Mouse (Mus musculus): ENCODE measurements around the gene Frem2. TPM values are rescaled to one million over a fixed set of nuclear protein-coding genes. Genes with fewer than 3 reads are reported as not detected.

Frem2 gene
- polyA plus RNA-seq, 1 experiment: 1.1 TPM

DNA sequence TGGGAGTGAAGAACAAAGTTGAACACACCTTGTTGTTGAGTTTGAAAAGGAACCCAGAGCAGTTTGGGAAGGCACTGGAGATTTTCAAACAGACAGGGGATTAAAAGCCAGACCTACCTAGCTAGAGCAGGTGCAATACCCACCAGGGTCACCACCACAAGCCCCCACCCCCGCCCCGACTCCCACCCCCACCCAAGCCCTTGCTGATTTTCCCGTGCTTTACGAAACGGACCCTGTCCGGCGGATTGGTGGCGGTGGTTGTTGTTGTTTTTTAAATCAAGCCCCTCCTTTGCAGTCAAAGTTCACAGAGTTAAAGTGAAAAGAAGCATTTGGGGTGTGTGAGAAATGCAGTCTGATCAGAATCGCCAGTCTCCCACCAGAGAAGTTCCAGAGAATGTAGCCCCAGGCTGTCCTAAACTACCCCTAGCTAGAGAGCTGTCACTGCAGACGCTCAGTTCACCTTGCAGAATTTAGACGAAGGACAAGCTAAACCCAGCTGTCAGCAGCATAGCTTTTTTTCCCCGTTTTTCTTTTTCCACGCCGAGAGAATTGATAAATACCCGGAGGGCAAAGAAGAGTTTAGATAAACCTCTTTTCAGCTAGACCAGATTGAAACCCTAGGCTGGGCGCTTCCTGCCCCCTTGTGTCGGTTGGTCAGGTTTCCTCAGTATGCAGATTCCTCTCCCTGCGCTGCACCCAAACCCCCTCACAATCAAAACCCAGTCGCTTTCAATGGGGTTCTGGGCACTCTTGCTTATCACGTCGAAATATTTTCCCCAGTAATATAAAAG lies 784 bp upstream of the Frem2 start:
- peak; percentile 10 for DNase-seq
- H3K4me1 ChIP-seq (ENCODE audit: control insufficient read depth, insufficient read depth, low read length): peaks cover 3% of the 10 kb centered on the region; the same call in 1 of the 2 replicates
- no peak for TF ChIP-seq POLR2A (IDR thresholded peaks at IDR 0.05; ENCODE audit: borderline replicate concordance, extremely low read depth, low read depth, low read length)
- TF ChIP-seq CTCF (IDR thresholded peaks at IDR 0.05; ENCODE audit: insufficient read depth, low read length): peak; percentile 64
- WGBS: 3% methylated on average over 21 of the region's 21 CpGs
- H3K4me3 ChIP-seq (replicated peaks; ENCODE audit: extremely low read depth, low read depth, low read length): peak overlapping the region; percentile 20

DNA sequence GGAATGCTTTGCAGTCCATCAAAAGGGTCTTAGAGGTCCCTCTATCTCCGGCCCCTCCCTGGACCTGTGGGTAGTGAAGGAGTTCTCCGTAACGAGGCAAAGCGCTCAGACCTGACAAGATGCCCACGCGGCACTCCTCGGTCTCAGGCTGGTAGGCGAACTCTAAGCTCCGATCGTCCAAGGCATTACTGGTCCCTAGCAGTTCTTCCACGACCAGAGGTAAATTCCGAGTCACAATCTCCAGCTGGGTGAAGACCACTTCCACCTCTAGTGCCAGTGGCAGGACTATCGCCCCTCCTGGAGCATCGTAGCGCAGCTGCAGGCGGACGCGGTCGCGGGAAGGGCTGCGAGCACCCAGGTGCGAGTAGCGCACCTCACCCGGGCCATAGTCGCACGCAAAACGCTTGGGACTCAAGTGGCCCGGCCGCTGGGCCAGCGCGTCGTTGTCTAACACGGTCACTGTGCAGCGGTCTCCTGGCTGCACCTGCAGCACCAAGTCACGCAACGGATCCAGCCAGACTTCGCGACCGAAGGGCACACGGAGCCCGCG lies 752 bp downstream of the Frem2 start:
- peaks cover 3% of the 10 kb centered on the region; the same call in 1 of the 2 replicates for H3K4me1 ChIP-seq (ENCODE audit: control insufficient read depth, insufficient read depth, low read length)
- peak; percentile 24 for DNase-seq
- TF ChIP-seq POLR2A (IDR thresholded peaks at IDR 0.05; ENCODE audit: borderline replicate concordance, extremely low read depth, low read depth, low read length) (no peak), CTCF (IDR thresholded peaks at IDR 0.05; ENCODE audit: insufficient read depth, low read length) (no peak)
- 2% methylated on average over 42 of the region's 42 CpGs for WGBS
- H3K4me3 ChIP-seq (replicated peaks; ENCODE audit: extremely low read depth, low read depth, low read length): peak overlapping the region; percentile 66

DNA sequence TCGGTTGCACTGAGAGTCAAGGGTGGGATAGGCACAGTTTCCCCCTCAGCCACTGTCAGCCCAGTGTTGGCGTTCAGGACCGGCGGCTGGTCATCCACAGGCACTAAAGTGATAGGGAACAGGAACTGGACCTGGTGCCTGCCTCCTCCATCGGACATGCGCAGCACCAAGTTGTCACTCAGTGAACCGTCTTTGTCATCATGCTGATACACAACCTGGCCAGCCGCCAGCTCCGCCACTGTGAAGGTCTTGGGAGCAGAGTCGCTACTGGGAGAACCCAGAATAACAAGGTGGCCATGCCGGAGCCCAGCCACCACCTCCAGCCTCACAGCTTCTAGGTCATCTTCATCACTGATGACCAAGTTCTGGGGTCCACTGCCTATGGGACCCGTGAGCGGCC lies 1.8 kb downstream of the Frem2 start:
- 86% methylated on average over 13 of the region's 13 CpGs for WGBS
- peaks cover 3% of the 10 kb centered on the region; the same call in 1 of the 2 replicates for H3K4me1 ChIP-seq (ENCODE audit: control insufficient read depth, insufficient read depth, low read length)
- no peak for DNase-seq
- no peak overlapping the region for H3K4me3 ChIP-seq (replicated peaks; ENCODE audit: extremely low read depth, low read depth, low read length)
- TF ChIP-seq POLR2A (IDR thresholded peaks at IDR 0.05; ENCODE audit: borderline replicate concordance, extremely low read depth, low read depth, low read length): no peak
- TF ChIP-seq CTCF (IDR thresholded peaks at IDR 0.05; ENCODE audit: insufficient read depth, low read length): no peak

DNA sequence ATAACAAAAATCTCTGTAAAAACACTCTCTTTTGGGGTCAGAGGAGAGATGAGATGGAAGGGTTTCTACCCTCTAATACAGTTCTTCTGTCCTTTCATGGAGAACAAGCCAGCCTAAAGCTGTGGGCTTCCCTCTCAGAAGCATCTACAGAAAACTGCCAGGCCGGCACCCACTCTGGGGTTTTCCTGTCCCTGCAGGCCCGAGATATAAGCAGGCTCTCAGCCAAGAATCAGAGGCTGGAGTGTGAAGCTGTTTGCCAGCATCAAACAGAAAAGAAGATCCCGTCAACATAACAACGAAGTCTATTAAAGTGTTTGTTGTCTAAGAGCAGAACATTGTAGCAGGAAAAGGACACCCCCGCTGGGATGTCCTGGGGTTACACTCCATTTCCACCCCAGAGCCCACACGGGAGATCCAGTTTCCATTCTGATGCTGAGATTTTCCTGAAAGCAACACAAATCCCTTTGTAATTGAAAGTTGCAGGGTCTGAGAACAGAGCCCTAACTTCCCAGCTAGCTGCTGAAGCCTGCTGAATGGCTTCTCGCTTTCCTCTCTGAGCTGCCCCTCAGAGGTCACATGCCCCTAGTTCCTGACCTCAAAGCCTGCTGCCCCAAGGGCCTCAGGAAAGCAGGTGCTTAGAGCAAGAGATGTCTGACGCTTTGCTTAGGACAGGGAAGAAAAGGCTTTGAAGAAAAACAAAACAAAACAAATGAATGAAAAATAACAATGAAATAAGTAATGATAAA lies 7.0 kb downstream of the Frem2 start:
- no peaks in the 10 kb centered on the region for H3K4me1 ChIP-seq (ENCODE audit: control insufficient read depth, insufficient read depth, low read length)
- no peak overlapping the region for H3K4me3 ChIP-seq (replicated peaks; ENCODE audit: extremely low read depth, low read depth, low read length)
- 19% methylated on average over 8 of the region's 8 CpGs for WGBS
- DNase-seq: no peak
- no peak for TF ChIP-seq CTCF (IDR thresholded peaks at IDR 0.05; ENCODE audit: insufficient read depth, low read length)
- TF ChIP-seq POLR2A (IDR thresholded peaks at IDR 0.05; ENCODE audit: borderline replicate concordance, extremely low read depth, low read depth, low read length): no peak

DNA sequence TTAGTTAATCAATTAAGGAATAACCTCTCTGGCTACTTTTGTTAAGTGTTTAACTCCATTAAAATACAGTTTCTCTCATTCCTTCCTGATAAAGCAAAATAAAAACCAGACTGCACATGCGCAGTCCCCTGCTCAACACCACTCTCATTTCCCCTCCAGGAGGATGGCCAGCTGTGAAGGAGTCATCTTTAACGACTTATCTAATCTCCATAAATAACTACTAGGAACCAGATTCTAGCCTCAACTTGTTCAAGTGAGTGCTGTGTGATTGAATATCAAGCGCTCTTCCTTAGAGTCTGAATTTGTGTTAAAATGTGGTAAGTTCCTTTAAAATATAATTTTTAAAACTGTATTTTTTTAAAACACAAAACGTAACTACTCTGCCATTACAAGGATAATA lies 7.7 kb downstream of the Frem2 start:
- DNase-seq: no peak
- Histone ChIP-seq H3K4me1 (ENCODE audit: control insufficient read depth, insufficient read depth, low read length) (no peaks in the 10 kb centered on the region), H3K4me3 (replicated peaks; ENCODE audit: extremely low read depth, low read depth, low read length) (no peak overlapping the region)
- TF ChIP-seq CTCF (IDR thresholded peaks at IDR 0.05; ENCODE audit: insufficient read depth, low read length): no peak
- no peak for TF ChIP-seq POLR2A (IDR thresholded peaks at IDR 0.05; ENCODE audit: borderline replicate concordance, extremely low read depth, low read depth, low read length)
- WGBS: 67% methylated on average over 4 of the region's 4 CpGs

DNA sequence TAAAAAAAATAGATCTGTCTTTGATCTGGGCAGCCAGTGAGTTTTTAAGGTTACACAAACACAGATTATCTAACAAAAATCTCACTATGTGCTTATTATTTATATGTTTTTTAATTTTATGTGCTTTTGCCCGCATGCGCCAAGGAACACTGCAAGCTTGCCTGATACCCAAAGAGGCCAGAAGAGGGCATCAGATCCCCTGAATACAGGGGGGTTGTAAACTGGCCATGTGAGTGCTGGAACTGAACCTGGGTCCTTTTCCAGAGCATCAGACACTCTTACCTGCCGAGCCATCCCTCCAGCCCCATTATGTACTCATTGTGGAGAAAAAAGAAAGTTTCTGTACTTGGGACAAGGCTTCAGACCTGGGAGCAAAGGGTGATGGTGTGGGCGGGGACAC lies 8.3 kb downstream of the Frem2 start:
- DNase-seq: no peak
- 89% methylated on average over 4 of the region's 4 CpGs for WGBS
- H3K4me3 ChIP-seq (replicated peaks; ENCODE audit: extremely low read depth, low read depth, low read length): no peak overlapping the region
- no peaks in the 10 kb centered on the region for H3K4me1 ChIP-seq (ENCODE audit: control insufficient read depth, insufficient read depth, low read length)
- TF ChIP-seq CTCF (IDR thresholded peaks at IDR 0.05; ENCODE audit: insufficient read depth, low read length): no peak
- TF ChIP-seq POLR2A (IDR thresholded peaks at IDR 0.05; ENCODE audit: borderline replicate concordance, extremely low read depth, low read depth, low read length): no peak

DNA sequence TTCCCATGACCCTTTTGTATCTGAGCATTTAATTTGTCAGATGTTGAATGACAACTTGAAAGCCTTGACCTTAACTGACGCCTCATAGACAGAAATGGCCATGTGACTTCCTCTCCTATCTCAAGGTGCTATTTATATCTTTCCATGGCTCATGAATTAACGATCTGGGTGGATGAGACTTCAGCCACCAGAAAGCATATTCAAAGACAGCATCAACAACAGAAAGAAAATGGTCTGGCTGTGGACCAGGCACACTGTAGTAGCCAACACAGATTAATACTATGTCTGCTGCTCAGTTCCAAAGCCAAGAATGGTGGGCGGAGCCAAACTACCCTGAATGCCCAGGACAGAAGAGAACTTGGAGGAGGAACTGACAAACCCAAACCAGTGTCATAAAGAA lies 21.2 kb downstream of the Frem2 start:
- TF ChIP-seq POLR2A (IDR thresholded peaks at IDR 0.05; ENCODE audit: borderline replicate concordance, extremely low read depth, low read depth, low read length): no peak
- TF ChIP-seq CTCF (IDR thresholded peaks at IDR 0.05; ENCODE audit: insufficient read depth, low read length): no peak
- no peak for DNase-seq
- WGBS: 41% methylated on average over 3 of the region's 3 CpGs
- no peak overlapping the region for H3K4me3 ChIP-seq (replicated peaks; ENCODE audit: extremely low read depth, low read depth, low read length)
- no peaks in the 10 kb centered on the region for H3K4me1 ChIP-seq (ENCODE audit: control insufficient read depth, insufficient read depth, low read length)

DNA sequence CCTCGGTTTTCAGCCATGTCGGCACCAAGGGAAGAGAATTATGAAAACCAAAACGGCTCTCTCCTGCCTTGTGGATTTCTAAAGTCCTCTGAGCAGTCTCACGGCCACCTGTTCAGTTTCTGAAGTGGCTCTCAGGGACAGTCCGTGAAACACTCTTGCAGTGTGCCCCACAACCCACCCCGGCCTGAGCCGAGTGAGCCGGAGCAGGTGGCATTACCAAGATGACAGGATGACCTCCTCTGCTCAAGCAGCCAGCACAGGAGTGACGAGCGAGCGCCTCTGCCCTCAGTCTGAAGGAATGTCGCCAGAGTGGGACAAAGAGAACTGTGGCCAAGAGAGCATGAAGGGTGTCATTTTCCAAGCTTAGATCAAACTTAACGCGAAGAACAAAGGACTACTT lies 26.0 kb downstream of the Frem2 start:
- Histone ChIP-seq H3K4me1 (ENCODE audit: control insufficient read depth, insufficient read depth, low read length) (no peaks in the 10 kb centered on the region), H3K4me3 (replicated peaks; ENCODE audit: extremely low read depth, low read depth, low read length) (peak overlapping the region; percentile 7)
- peak; percentile 18 for DNase-seq
- 56% methylated on average over 14 of the region's 14 CpGs for WGBS
- TF ChIP-seq POLR2A (IDR thresholded peaks at IDR 0.05; ENCODE audit: borderline replicate concordance, extremely low read depth, low read depth, low read length) (no peak), CTCF (IDR thresholded peaks at IDR 0.05; ENCODE audit: insufficient read depth, low read length) (no peak)

DNA sequence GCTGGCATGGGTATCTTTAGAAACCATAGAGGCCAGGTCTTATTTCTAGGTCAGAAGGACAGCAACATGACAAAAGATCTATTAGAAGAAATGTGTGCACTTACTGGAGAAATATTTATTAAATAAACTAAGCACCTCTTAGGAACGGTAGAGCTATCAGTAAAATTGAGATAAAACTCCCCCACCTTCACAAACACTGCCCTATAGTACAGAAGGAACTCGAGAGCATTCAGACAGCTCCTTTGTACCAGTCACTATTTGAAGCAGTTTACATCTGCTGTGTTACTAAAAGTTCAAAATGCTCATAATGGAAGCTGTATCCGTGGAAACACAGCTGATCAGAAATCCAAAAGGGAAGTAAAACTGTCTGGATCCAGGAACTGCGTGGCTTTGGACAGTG lies 26.5 kb downstream of the Frem2 start:
- H3K4me3 ChIP-seq (replicated peaks; ENCODE audit: extremely low read depth, low read depth, low read length): no peak overlapping the region
- 33% methylated on average over 4 of the region's 4 CpGs for WGBS

More for the DNA sequence above, 26.5 kb downstream of the Frem2 start:
- TF ChIP-seq CTCF (IDR thresholded peaks at IDR 0.05; ENCODE audit: insufficient read depth, low read length) (no peak), POLR2A (IDR thresholded peaks at IDR 0.05; ENCODE audit: borderline replicate concordance, extremely low read depth, low read depth, low read length) (no peak)
- no peak for DNase-seq
- H3K4me1 ChIP-seq (ENCODE audit: control insufficient read depth, insufficient read depth, low read length): no peaks in the 10 kb centered on the region

Measured in lung, adult 2 months (tissue).